Mouse (Mus musculus) lung, postnatal 0 days (tissue): ENCODE results near the gene Copg1.

ENCODE experiments used
- CTCF ChIP-seq: IDR thresholded peaks from 2 replicates; pipeline ENCODE4 v1.5.1; 2016; ENCODE audit warnings: antibody characterized with exemption, mild to moderate bottlenecking
- EP300 ChIP-seq: IDR thresholded peaks from 2 replicates; pipeline ENCODE4 v1.6.1; 2016; ENCODE audit warnings: antibody characterized with exemption, mild to moderate bottlenecking, control low read depth

- TF ChIP-seq CTCF (no peak), EP300 (no peak)
Measured at GRCm38 (mm10) chr6:87937178-87937788, 49.7 kb downstream of the Copg1 start.
